Mouse (Mus musculus) heart, adult 2 months (tissue): Measurements from ENCODE around the gene Hcrt.

Source experiments
- CTCF ChIP-seq: fragments of 200-600 bp; IDR thresholded peaks from 2 replicates; pipeline ENCODE4 v1.8.1; 2022; ENCODE audit warnings: antibody characterized with exemption, mild to moderate bottlenecking, moderate library complexity
- POLR2A ChIP-seq: fragments of 200-500 bp; IDR thresholded peaks from 2 replicates; pipeline ENCODE4 v1.6.1; 2011; ENCODE audit warnings: mild to moderate bottlenecking, low read depth, low read length, control low read depth; ENCODE audit not compliant: insufficient read depth

DNA sequence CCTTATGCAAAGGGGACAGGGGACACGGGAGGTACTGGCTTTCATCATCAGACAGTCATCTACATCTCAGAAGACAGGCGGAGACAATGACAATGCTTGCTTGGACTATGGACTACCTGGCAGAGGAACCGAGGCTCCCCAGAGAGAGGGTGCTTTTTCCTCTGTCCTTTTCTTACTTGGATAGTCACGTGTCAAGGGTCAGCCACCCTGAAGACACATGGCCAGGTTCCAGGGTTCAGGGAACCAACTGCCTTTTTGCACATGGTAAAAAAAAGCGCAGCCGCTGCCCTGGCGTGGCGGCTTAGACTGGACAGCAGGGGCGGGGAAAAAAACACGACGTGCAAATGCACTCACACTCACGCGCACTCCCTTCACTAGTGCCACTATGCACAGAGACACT lies 19.8 kb upstream of the Hcrt start:
- TF ChIP-seq POLR2A (no peak), CTCF (no peak)
